Mouse (Mus musculus) adrenal gland (tissue): ENCODE results near the gene Pard3.

Experiments used
- intact Hi-C: fragments of 180-260 bp; cut with DNase I; formaldehyde crosslinking; loops from one replicate; pipeline ENCODE4 v1.15.1; 2025

The Pard3 gene

GRCm38 (mm10) chr8:127588313-127588712 is 524.6 kb downstream of the Pard3 start:
- intact Hi-C loops: loop anchor here (2.0 to 10.0 kb wide), 4 partner anchors 256 to 904 kb away; no protein-coding TSS in a partner anchor

DNA sequence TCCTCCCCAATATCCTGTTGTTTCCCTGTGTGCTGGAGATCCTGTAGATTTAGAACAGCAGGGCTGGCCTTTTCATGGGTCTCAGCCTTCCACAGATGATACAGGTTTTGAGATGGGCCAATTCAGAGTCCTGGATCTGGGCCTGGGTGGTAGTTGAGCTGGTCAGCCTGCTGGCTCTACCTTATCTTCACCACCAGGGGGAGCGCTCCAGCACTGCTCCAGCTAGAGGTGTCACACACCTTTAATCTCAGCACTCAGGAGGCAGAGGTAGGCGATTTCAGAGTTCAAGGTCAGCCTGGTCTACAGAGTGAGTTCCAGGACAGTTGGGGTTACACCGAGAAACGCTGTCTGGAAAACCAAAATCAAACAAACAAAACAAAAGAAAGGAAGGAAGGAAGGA is 525.6 kb downstream of the Pard3 start:
- intact Hi-C loops: loop anchor here (2.0 to 10.0 kb wide), 4 partner anchors 257 to 904 kb away; no protein-coding TSS in a partner anchor

GRCm38 (mm10) chr8:127590674-127591186 is 527.0 kb downstream of the Pard3 start:
- intact Hi-C loops: no loop called here

DNA sequence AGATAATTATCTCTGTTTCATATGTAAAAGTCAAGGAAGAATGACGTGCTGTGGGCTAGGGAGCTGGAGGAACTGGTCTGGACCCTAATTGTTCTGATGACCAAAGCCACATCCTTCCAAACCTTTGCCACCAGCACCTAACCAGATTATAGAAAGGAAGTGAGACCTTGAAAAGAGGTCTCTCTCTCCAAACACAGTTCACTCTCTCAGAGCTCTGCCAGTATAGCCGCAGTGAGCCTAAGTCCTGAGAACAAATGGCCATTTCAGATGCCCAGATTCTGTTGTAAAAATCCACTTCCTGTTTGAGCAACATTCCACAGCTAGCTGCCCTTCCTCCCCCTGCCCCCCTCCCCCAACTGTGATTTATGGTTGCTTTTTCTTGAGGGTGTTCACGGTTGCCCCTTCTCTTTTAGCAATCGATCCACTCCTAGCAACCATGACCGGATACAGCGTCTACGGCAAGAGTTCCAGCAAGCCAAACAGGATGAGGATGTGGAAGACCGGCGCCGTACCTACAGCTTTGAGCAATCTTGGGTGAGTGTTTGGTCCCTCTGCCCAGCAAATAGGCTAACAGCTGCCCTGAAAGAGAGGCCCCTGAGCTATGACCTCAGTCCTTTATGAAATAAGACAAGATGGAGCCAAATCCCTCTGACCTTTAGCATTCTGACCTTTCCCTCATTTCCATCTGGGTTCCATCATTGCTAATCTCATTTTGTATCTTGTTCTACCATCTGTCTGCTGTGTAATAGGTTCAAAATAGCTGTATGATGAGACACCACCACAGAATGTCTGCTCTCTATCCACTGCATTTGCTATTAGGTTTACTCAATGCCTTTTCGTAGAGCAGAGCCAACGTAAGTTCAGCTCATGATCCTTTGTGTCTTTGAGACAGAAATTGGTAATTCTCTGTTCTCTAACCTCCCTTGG is 529.2 kb downstream of the Pard3 start:
- intact Hi-C loops: no loop called here

DNA sequence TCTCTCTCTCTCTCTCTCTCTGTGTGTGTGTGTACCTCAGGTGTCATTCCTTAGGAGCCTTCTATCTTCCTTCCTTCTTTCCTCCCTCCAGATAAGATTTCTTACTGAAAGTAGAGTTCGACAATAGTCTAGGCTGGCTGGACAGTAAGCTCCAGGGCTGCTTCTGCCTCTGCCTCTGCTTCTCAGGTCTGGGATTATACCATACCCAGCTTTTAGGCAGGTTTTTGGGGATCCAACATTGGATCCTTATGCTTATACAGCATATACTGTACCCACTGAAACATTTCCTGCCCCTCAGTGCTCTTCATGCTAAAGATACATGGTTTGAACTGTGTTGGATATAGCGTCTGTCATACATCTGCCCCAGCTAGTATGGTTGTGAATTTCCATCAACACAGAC is 536.9 kb downstream of the Pard3 start:
- intact Hi-C loops: no loop called here

GRCm38 (mm10) chr8:127603062-127603461 is 539.4 kb downstream of the Pard3 start:
- intact Hi-C loops: no loop called here

- intact Hi-C loops: no loop called here
Observed at GRCm38 (mm10) chr8:127608541-127609270, 545.0 kb downstream of the Pard3 start.

DNA sequence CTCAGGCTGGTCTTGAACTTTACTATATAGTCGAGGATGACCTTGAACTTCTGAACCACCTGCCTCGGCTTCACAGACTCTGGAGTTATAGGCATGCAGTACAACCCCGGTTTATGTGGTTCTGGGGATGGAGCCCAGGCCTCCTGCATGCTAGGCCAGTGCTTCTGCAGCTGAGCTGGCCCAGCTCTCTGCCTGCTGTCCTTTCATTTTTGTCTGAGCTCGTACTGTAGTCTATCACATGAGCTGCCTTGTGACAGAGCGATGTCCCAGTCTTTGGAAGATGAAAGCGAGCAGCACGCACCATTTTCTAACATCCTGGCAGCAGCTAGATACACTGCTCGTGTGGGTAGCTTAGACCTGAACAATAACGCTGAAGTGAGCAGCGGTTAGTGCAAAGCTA is 545.6 kb downstream of the Pard3 start:
- intact Hi-C loops: no loop called here

GRCm38 (mm10) chr8:127614206-127614605 is 550.5 kb downstream of the Pard3 start:
- intact Hi-C loops: no loop called here

GRCm38 (mm10) chr8:127616681-127617080 is 553.0 kb downstream of the Pard3 start:
- intact Hi-C loops: no loop called here

DNA sequence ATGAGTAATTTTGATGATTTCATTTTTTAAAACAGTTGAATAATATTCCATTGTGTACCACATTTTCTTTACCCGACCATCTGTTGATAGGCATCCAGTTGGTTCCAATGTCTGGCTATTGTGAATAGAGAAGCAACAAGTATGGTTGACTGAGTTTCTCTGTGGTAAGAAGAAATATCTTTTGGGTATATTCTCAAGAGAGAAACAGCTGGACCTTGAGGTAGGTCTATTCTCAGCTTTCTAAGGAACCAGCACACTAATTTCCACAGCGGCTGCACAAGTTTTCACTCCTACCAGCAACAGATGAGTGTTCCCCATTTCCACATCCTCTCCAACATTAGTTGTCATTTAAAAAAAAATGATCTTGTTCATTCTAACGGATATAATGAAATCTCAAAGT is 558.4 kb downstream of the Pard3 start:
- intact Hi-C loops: no loop called here

- intact Hi-C loops: no loop called here
Observed at GRCm38 (mm10) chr8:127638232-127639087, 574.8 kb downstream of the Pard3 start.

DNA sequence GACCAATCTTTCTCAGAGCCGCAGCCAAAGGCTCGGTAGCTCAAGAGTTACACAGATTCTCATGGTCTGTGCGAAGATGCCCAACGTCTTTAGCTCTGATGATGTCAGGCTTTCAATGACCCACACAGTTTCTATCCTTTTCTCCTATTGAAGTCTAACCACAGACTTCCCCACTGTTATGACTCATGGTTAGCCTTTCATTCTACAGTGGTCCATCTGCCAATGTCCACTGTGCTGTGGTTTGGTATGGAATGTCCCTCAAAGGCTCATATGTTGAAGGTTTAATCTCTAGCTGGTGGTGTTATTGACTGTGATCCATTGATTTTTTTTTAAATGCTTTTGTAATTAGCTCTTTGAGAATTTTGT is 575.4 kb downstream of the Pard3 start:
- intact Hi-C loops: no loop called here

- intact Hi-C loops: no loop called here
Observed at GRCm38 (mm10) chr8:127655559-127655958, 591.9 kb downstream of the Pard3 start.
